Mouse (Mus musculus) heart, embryonic 15.5 days (tissue): ENCODE results near the gene Agps. TPM values are rescaled to one million over a fixed set of nuclear protein-coding genes. Genes with fewer than 3 reads are reported as not detected.

ENCODE experiments used
- ATAC-seq: fragments of 200-750 bp; cut with Nextera tagmentation; replicated peaks from 2 replicates; pipeline ENCODE4 v1.8.0; 2017; ENCODE audit warnings: low read depth, moderate TSS enrichment; ENCODE audit not compliant: insufficient number of reproducible peaks, insufficient read depth, low FRiP score
- H3K27ac ChIP-seq: fragments of 300-500 bp; sonication (generic); 2 replicates; pipeline ENCODE4 v1.5.1; 2015; ENCODE audit warnings: mild to moderate bottlenecking, inconsistent platforms
- H3K27me3 ChIP-seq: fragments of 300-500 bp; sonication (generic); 2 replicates; pipeline ENCODE4 v1.6.1; 2015; ENCODE audit warnings: inconsistent platforms
- H3K36me3 ChIP-seq: fragments of 300-500 bp; sonication (generic); 2 replicates; pipeline ENCODE4 v1.6.1; 2015; ENCODE audit warnings: mild to moderate bottlenecking, inconsistent platforms
- H3K4me1 ChIP-seq: fragments of 300-500 bp; sonication (generic); replicated peaks from 2 replicates; pipeline ENCODE4 v1.6.1; 2015; ENCODE audit warnings: inconsistent platforms
- H3K4me2 ChIP-seq: fragments of 300-500 bp; sonication (generic); 2 replicates; pipeline ENCODE4 v1.6.1; 2015; ENCODE audit warnings: inconsistent platforms, mild to moderate bottlenecking, moderate library complexity
- H3K4me3 ChIP-seq: fragments of 300-500 bp; sonication (generic); 2 replicates; pipeline ENCODE4 v1.5.1; 2015; ENCODE audit warnings: mild to moderate bottlenecking, inconsistent platforms
- H3K9ac ChIP-seq: fragments of 300-500 bp; sonication (generic); 2 replicates; pipeline ENCODE4 v1.6.1; 2015; ENCODE audit warnings: mild to moderate bottlenecking, inconsistent platforms
- H3K9me3 ChIP-seq: fragments of 300-500 bp; sonication (generic); replicated peaks from 2 replicates; pipeline ENCODE4 v1.6.1; 2016; ENCODE audit warnings: inconsistent platforms
- WGBS: fragments of 180-500 bp; shearing (Covaris S2); methylation state at CpG from one replicate; pipeline ENCODE4 v1.1.7; 2015; ENCODE audit warnings: mixed read lengths; 5-methylcytosine and 5-hydroxymethylcytosine counted together
- polyA plus RNA-seq: library from polyadenylated mRNA; unstranded; fragments of >200 nt; fragmentation: Nextera tagmentation; extraction: Ambion mirVana; gene quantifications from 2 replicates; pipeline ENCODE4 v1.2.1, GENCODE M21; 2015

Gene Agps
- polyA plus RNA-seq, 1 experiment from 2014 or later = 23.7 TPM

DNA sequence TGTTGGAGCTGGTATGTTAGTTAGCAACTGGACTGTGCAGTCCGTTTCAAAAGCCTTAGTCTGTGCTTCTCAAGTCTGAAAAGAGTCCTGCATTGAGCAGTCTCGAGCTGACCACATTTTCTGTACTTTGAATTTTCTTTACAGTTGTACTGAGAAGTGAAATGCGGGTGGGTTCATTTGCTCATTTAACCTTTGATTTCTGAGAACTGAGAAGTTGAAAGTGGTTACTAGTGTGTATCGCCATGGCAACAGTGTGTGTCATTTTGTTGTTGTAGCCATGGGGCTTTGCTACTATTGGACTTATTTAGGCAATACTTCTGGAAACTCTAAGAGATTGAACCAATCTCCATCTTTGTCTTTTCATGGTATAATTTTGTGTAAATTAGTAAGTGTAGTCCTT, 60.0 kb downstream of the Agps start:
- H3K36me3 ChIP-seq = no peaks in the 10 kb centered on the region; the same call in 1 of the 2 replicates
- no peak overlapping the region for H3K4me2 ChIP-seq
- no peak for ATAC-seq
- no peaks in the 10 kb centered on the region for H3K4me1 ChIP-seq
- H3K9me3 ChIP-seq = no peaks in the 10 kb centered on the region
- no peak overlapping the region for H3K27ac ChIP-seq
- H3K9ac ChIP-seq = no peak overlapping the region
- no peak overlapping the region for H3K4me3 ChIP-seq
- 81% methylated on average over 4 of the region's 4 CpGs for WGBS
- H3K27me3 ChIP-seq = no peaks in the 10 kb centered on the region

GRCm38 (mm10) chr2:75895711-75896110, 63.7 kb downstream of the Agps start:
- Histone ChIP-seq H3K27me3 (no peaks in the 10 kb centered on the region), H3K4me2 (no peak overlapping the region), H3K4me3 (no peak overlapping the region), H3K4me1 (no peaks in the 10 kb centered on the region), H3K36me3 (no peaks in the 10 kb centered on the region), H3K27ac (no peak overlapping the region), H3K9me3 (no peaks in the 10 kb centered on the region), H3K9ac (no peak overlapping the region)
- no peak for ATAC-seq
- 75% methylated on average over 5 of the region's 5 CpGs for WGBS

DNA sequence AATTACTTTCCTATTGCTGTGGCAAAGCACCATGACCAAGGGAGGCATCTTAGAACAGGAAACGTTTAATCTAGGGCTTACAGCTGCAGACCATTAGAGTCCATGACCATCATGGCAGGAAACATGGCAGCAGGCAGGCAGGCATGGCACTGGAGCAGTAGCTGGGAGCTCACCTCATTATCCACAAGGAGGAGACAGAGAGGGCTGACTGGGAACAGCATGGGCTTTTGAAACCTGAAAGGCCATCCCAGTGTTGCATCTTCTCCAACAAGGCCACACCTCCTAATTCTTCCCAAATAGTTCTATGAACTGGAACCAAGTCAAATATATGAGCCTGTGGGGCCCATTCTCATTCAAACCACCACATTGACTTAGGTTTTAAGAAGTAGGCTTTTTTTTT, 68.3 kb downstream of the Agps start:
- ATAC-seq = no peak
- 88% methylated on average over 1 of the region's 1 CpGs for WGBS
- no peak overlapping the region for H3K27ac ChIP-seq

GRCm38 (mm10) chr2:75901869-75902268, 69.9 kb downstream of the Agps start:
- Histone ChIP-seq H3K27ac (no peak overlapping the region), H3K9ac (no peak overlapping the region), H3K36me3 (peaks cover 6% of the 10 kb centered on the region; the same call in 1 of the 2 replicates), H3K4me3 (no peak overlapping the region), H3K27me3 (no peaks in the 10 kb centered on the region), H3K4me2 (no peak overlapping the region), H3K4me1 (no peaks in the 10 kb centered on the region), H3K9me3 (no peaks in the 10 kb centered on the region)
- ATAC-seq = no peak
- 73% methylated on average over 9 of the region's 9 CpGs for WGBS

More for the DNA sequence above, 68.3 kb downstream of the Agps start:
- Histone ChIP-seq H3K4me1 (no peaks in the 10 kb centered on the region), H3K4me3 (no peak overlapping the region), H3K4me2 (no peak overlapping the region), H3K9me3 (no peaks in the 10 kb centered on the region), H3K36me3 (peaks cover 6% of the 10 kb centered on the region; the same call in 1 of the 2 replicates), H3K9ac (no peak overlapping the region), H3K27me3 (no peaks in the 10 kb centered on the region)

- Histone ChIP-seq H3K4me2 (no peak overlapping the region), H3K4me3 (no peak overlapping the region), H3K27me3 (no peaks in the 10 kb centered on the region), H3K4me1 (no peaks in the 10 kb centered on the region), H3K36me3 (peaks cover 13% of the 10 kb centered on the region; the same call in 1 of the 2 replicates), H3K9me3 (no peaks in the 10 kb centered on the region), H3K9ac (no peak overlapping the region), H3K27ac (no peak overlapping the region)
- 89% methylated on average over 1 of the region's 1 CpGs for WGBS
- no peak for ATAC-seq
Measured at GRCm38 (mm10) chr2:75907142-75907541, 75.2 kb downstream of the Agps start.

- H3K27me3 ChIP-seq = no peaks in the 10 kb centered on the region
- no peak for ATAC-seq
- H3K4me3 ChIP-seq = no peak overlapping the region
- peaks cover 6% of the 10 kb centered on the region; the same call in 1 of the 2 replicates for H3K36me3 ChIP-seq
- no peak overlapping the region for H3K9ac ChIP-seq
- H3K27ac ChIP-seq = no peak overlapping the region
- no peak overlapping the region for H3K4me2 ChIP-seq
- H3K4me1 ChIP-seq = peaks cover 4% of the 10 kb centered on the region; the same call in 1 of the 2 replicates
- no peaks in the 10 kb centered on the region for H3K9me3 ChIP-seq
- 88% methylated on average over 3 of the region's 3 CpGs for WGBS
Measured at GRCm38 (mm10) chr2:75915040-75915439, 83.1 kb downstream of the Agps start.

DNA sequence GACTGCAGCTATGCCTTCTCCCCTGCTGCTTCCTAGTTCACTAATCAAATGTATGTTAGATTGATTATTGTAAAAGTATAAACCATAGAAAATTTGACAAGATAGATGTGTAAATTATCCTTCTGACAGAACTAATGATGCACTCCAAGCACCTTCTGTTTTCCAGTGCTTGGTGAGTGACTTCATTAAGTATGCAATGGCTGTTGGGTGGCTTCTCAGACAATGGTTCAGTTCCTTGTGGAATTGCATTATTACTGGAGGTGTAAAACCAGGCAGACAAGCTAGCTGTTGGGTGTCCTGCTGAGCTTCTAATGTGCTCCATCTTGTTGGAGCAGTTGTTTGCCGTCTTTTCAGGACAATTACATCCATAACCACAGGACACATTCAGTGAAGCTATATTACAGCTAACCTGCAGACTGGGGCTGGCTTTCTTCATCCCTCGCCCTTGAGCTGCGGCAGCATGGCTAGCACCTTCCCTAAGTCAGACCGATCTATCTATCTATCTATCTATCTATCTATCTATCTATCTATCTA, 91.9 kb downstream of the Agps start:
- WGBS = 85% methylated on average over 4 of the region's 4 CpGs
- Histone ChIP-seq H3K27me3 (no peaks in the 10 kb centered on the region), H3K4me3 (no peak overlapping the region), H3K4me1 (no peaks in the 10 kb centered on the region), H3K36me3 (no peaks in the 10 kb centered on the region), H3K9me3 (no peaks in the 10 kb centered on the region), H3K9ac (no peak overlapping the region), H3K27ac (no peak overlapping the region), H3K4me2 (no peak overlapping the region)
- ATAC-seq = no peak

GRCm38 (mm10) chr2:75926061-75926460, 94.1 kb downstream of the Agps start:
- Histone ChIP-seq H3K9me3 (no peaks in the 10 kb centered on the region), H3K4me1 (no peaks in the 10 kb centered on the region), H3K27me3 (no peaks in the 10 kb centered on the region), H3K9ac (no peak overlapping the region), H3K27ac (no peak overlapping the region), H3K36me3 (no peaks in the 10 kb centered on the region), H3K4me2 (no peak overlapping the region), H3K4me3 (no peak overlapping the region)
- no peak for ATAC-seq
- WGBS = 84% methylated on average over 5 of the region's 5 CpGs

- Histone ChIP-seq H3K36me3 (no peaks in the 10 kb centered on the region), H3K9me3 (no peaks in the 10 kb centered on the region), H3K4me2 (no peak overlapping the region), H3K4me3 (no peak overlapping the region), H3K4me1 (no peaks in the 10 kb centered on the region), H3K9ac (no peak overlapping the region), H3K27me3 (no peaks in the 10 kb centered on the region), H3K27ac (no peak overlapping the region)
- ATAC-seq = no peak
- WGBS = 91% methylated on average over 3 of the region's 3 CpGs
Measured at GRCm38 (mm10) chr2:75928011-75928410, 96.0 kb downstream of the Agps start.

GRCm38 (mm10) chr2:75929141-75929540, 97.2 kb downstream of the Agps start:
- Histone ChIP-seq H3K4me2 (no peak overlapping the region), H3K4me3 (no peak overlapping the region), H3K27me3 (no peaks in the 10 kb centered on the region), H3K9me3 (no peaks in the 10 kb centered on the region), H3K9ac (no peak overlapping the region), H3K27ac (no peak overlapping the region), H3K36me3 (no peaks in the 10 kb centered on the region), H3K4me1 (peaks cover 9% of the 10 kb centered on the region)
- ATAC-seq = no peak
- 95% methylated on average over 2 of the region's 2 CpGs for WGBS

DNA sequence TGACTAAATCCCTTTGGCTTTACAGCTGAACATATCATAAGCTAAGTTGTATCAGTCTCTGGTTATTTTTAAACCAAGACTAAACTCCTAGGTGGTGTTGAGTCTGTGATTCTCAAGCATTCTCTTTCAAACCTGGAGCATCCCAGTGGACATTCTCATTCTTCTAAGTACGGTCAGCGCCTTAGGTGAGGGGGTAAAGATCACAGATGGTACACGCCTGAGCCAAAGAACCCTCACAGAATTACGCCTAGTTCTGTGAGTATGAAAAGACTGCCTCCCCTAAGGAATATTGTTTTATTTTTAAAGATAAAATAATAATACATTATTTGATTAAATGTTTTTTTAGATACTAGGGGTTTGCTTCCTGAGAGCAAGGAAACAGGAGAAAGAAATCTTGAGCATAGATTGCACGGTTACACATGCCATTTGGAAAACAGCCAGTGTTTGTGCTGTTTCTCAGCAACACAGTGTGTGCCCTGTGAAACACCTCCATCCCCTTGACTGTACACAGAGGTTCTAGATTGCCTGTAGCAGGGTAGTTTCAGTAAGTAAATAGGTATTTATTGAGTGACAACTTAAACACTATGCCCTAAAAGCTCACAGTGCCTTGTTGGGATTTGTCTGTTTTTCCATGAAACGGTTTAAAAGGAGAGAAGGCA, 97.9 kb downstream of the Agps start:
- H3K4me2 ChIP-seq = no peak overlapping the region
- no peaks in the 10 kb centered on the region for H3K27me3 ChIP-seq
- H3K9ac ChIP-seq = no peak overlapping the region
- H3K4me1 ChIP-seq = peaks cover 10% of the 10 kb centered on the region
- no peak overlapping the region for H3K27ac ChIP-seq
- no peak overlapping the region for H3K4me3 ChIP-seq
- no peaks in the 10 kb centered on the region for H3K36me3 ChIP-seq
- H3K9me3 ChIP-seq = no peaks in the 10 kb centered on the region
- ATAC-seq = no peak
- WGBS = 85% methylated on average over 6 of the region's 6 CpGs

GRCm38 (mm10) chr2:75930941-75931340, 99.0 kb downstream of the Agps start:
- no peak overlapping the region for H3K9ac ChIP-seq
- H3K9me3 ChIP-seq = no peaks in the 10 kb centered on the region
- no peaks in the 10 kb centered on the region for H3K36me3 ChIP-seq
- ATAC-seq = no peak
- H3K27me3 ChIP-seq = no peaks in the 10 kb centered on the region
- H3K4me3 ChIP-seq = no peak overlapping the region
- no peak overlapping the region for H3K27ac ChIP-seq
- H3K4me1 ChIP-seq = peaks cover 10% of the 10 kb centered on the region
- 80% methylated on average over 2 of the region's 2 CpGs for WGBS
- H3K4me2 ChIP-seq = no peak overlapping the region
